Mouse (Mus musculus): ENCODE measurements around the gene Arhgef16. TPM values are rescaled to one million over a fixed set of nuclear protein-coding genes. Genes with fewer than 3 reads are reported as not detected.

Arhgef16 gene
- total RNA-seq, 1 experiment from 2014 or later = not detected

GRCm38 (mm10) chr4:154236001-154236400 lies 65.5 kb downstream of the Arhgef16 start:
- no peak for ATAC-seq (replicated peaks; ENCODE audit: low read depth, poor library complexity, severe bottlenecking)

DNA sequence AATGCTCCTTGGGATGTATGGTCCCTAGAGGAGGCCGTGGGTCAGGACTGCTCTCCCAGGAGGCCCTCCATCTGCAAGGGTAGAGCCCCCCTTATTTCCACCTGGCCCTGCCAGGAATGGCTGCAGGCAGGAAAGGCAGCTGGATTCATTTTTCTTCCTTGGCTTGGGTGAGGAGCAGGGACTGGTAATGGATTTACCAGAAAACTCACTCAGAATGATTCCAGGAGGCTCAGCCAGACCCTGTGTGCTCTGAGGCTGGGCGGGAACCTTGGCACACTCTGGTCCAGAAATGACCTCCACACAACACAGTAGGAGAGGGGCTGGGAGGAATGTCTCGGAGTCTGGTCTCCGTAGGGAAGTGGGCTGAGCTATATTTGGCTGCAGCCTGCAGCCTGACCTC lies 69.2 kb downstream of the Arhgef16 start:
- no peak for ATAC-seq (replicated peaks; ENCODE audit: low read depth, poor library complexity, severe bottlenecking)

DNA sequence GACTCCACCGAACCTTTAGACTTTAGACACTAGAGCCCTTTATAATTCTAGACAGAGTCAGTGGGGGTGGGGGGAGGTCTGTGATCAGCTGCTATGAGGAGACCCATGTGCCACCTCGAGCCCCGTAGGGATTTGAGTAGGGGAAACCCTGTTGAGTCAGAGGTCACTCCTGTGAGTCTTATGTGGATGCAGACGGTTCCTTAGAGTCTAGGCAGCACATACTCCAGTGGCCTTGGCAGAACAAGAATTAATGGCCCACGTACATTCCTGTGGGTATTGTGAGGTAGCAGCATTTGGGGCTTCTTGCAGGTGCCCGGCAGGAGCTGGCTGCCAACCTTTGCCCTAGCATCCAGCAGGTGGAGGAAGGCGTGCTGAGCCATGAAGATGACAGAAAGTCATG lies 70.1 kb downstream of the Arhgef16 start:
- ATAC-seq (replicated peaks; ENCODE audit: low read depth, poor library complexity, severe bottlenecking) = no peak

GRCm38 (mm10) chr4:154229569-154229968 lies 71.9 kb downstream of the Arhgef16 start:
- ATAC-seq (replicated peaks; ENCODE audit: low read depth, poor library complexity, severe bottlenecking) = no peak

Other genes starting within 250 kb of the Arhgef16 start
- gene Trp73, start 161.5 kb downstream of the Arhgef16 start, total RNA-seq (2017) = not detected in 2 replicates
- gene Wrap73, start 159.3 kb downstream of the Arhgef16 start, total RNA-seq (2017) = 9.5 and 10.4 TPM in 2 replicates
- 34.9 and 39.8 TPM in 2 replicates for gene Tprgl, start 141.0 kb downstream of the Arhgef16 start, total RNA-seq (2017)
- not detected in 2 replicates for gene Megf6, start 130.9 kb downstream of the Arhgef16 start, total RNA-seq (2017)
- not detected in 2 replicates for gene B230104I21Rik, start 34.5 kb upstream of the Arhgef16 start, total RNA-seq (2017)

All from common myeloid progenitor, adult 5-6 weeks (primary cell).